Mouse (Mus musculus) left cerebral cortex, adult 18-20 months (tissue): ENCODE measurements around the gene Papola. TPM values are rescaled to one million over a fixed set of nuclear protein-coding genes. Genes with fewer than 3 reads are reported as not detected.
"Not testable (repeated sequence)": the region's sequence is repeated elsewhere in the genome, so short reads cannot be mapped to it uniquely, and the experiment has no call there.

Source experiments
- DNase-seq, 2 experiments: peaks; one replicate each; pipeline ENCODE4 v3.0.0; 2021 to 2022; ENCODE audit warnings: low spot score in 2 of 2, mixed read lengths in 1 of 2
- total RNA-seq, 2 experiments: library from RNA; stranded (reverse); gene quantifications; 2 replicates each; pipeline ENCODE4 v1.2.3; 2021

Papola gene
- total RNA-seq, 2 experiments from 2014 or later: 146 to 157 TPM

GRCm38 (mm10) chr12:105798001-105798400, 13.5 kb downstream of the Papola start:
- DNase-seq: no peak

- DNase-seq: no peak
Observed at GRCm38 (mm10) chr12:105805790-105806189, 21.3 kb downstream of the Papola start.

- no peak for DNase-seq
Observed at GRCm38 (mm10) chr12:105806205-105806604, 21.7 kb downstream of the Papola start.

GRCm38 (mm10) chr12:105807416-105807815, 22.9 kb downstream of the Papola start:
- no peak for DNase-seq

GRCm38 (mm10) chr12:105808945-105809344, 24.5 kb downstream of the Papola start:
- no peak for DNase-seq

- DNase-seq: no peak
Observed at GRCm38 (mm10) chr12:105810608-105811007, 26.1 kb downstream of the Papola start.

GRCm38 (mm10) chr12:105813957-105814356, 29.5 kb downstream of the Papola start:
- DNase-seq: no peak

- DNase-seq: no peak
Observed at GRCm38 (mm10) chr12:105823472-105823871, 39.0 kb downstream of the Papola start.

GRCm38 (mm10) chr12:105824743-105825142, 40.2 kb downstream of the Papola start:
- no peak for DNase-seq

GRCm38 (mm10) chr12:105825266-105825665, 40.8 kb downstream of the Papola start:
- DNase-seq: no peak

GRCm38 (mm10) chr12:105832541-105832940, 48.0 kb downstream of the Papola start:
- DNase-seq: peak in 1 of 2 experiments; percentile 41

GRCm38 (mm10) chr12:105834926-105835325, 50.4 kb downstream of the Papola start:
- DNase-seq: no peak

- DNase-seq: no peak
Observed at GRCm38 (mm10) chr12:105835571-105835970, 51.1 kb downstream of the Papola start.

GRCm38 (mm10) chr12:105836196-105836595, 51.7 kb downstream of the Papola start:
- DNase-seq: peak; percentile 50 to 61

- DNase-seq: no peak
Observed at GRCm38 (mm10) chr12:105839096-105839495, 54.6 kb downstream of the Papola start.

GRCm38 (mm10) chr12:105840545-105840944, 56.1 kb downstream of the Papola start:
- not testable (repeated sequence) for DNase-seq

GRCm38 (mm10) chr12:105843243-105844005, 58.9 kb downstream of the Papola start:
- no peak for DNase-seq

- no peak for DNase-seq
Observed at GRCm38 (mm10) chr12:105844406-105844805, 59.9 kb downstream of the Papola start.

- no peak for DNase-seq
Observed at GRCm38 (mm10) chr12:105849102-105849501, 64.6 kb downstream of the Papola start.

GRCm38 (mm10) chr12:105850675-105851074, 66.2 kb downstream of the Papola start:
- no peak for DNase-seq

GRCm38 (mm10) chr12:105852798-105853197, 68.3 kb downstream of the Papola start:
- DNase-seq: no peak

GRCm38 (mm10) chr12:105854639-105855038, 70.1 kb downstream of the Papola start:
- DNase-seq: no peak
